Mouse (Mus musculus): Measurements from ENCODE around the gene Gm17428. TPM values are rescaled to one million over a fixed set of nuclear protein-coding genes. Genes with fewer than 3 reads are reported as not detected.

Gene Gm17428
- polyA plus RNA-seq, 3 experiments from 2014 or later: not detected

GRCm38 (mm10) chr14:55014991-55015766 is 38.4 kb downstream of the Gm17428 start, which contains the start of gene Ngdn:
Gene Ngdn, plus strand, starts transcription at chr14:55015454.
- peak; percentile 92 for ATAC-seq

- ATAC-seq: no peak
Observed at GRCm38 (mm10) chr14:55015767-55016111, 39.0 kb downstream of the Gm17428 start.

GRCm38 (mm10) chr14:55016876-55017275 is 40.1 kb downstream of the Gm17428 start:
- ATAC-seq: no peak

- ATAC-seq: no peak
Observed at GRCm38 (mm10) chr14:55020394-55020793, 43.7 kb downstream of the Gm17428 start.

- no peak for ATAC-seq
Observed at GRCm38 (mm10) chr14:55023011-55023410, 46.3 kb downstream of the Gm17428 start.

GRCm38 (mm10) chr14:55024236-55024635 is 47.5 kb downstream of the Gm17428 start:
- no peak for ATAC-seq

- no peak for ATAC-seq
Observed at GRCm38 (mm10) chr14:55025527-55025926, 48.8 kb downstream of the Gm17428 start.

Other genes starting within 250 kb of the Gm17428 start
- under 1 TPM in 2 of 3 experiments, not detected in 1; 0.20 to 0.29 TPM for gene Slc7a8, start 195.0 kb upstream of the Gm17428 start, polyA plus RNA-seq (2017; shearing (Covaris generic))
- not detected for gene Rnf212b, start 162.8 kb upstream of the Gm17428 start, polyA plus RNA-seq (2017; shearing (Covaris generic))
- 1 to 10 TPM; 2.1 to 8.4 (median 7.9) TPM for gene Homez, start 106.0 kb upstream of the Gm17428 start, polyA plus RNA-seq (2017; shearing (Covaris generic))
- gene Ppp1r3e, start 99.4 kb upstream of the Gm17428 start, polyA plus RNA-seq (2017; shearing (Covaris generic)): 1 to 10 TPM in 2 of 3 experiments, not detected in 1; 2.4 to 4.1 TPM
- 1 to 10 TPM; 1.3 to 2.1 (median 1.7) TPM for gene Bcl2l2, start 93.6 kb upstream of the Gm17428 start, polyA plus RNA-seq (2017; shearing (Covaris generic))
- gene Gm20521, start 93.5 kb upstream of the Gm17428 start, polyA plus RNA-seq (2017; shearing (Covaris generic)): 1 to 10 TPM in 1 of 3 experiments, not detected in 2; 1.6 TPM
- gene Pabpn1, start 84.4 kb upstream of the Gm17428 start, polyA plus RNA-seq (2017; shearing (Covaris generic)): 10 to 100 TPM; 18.6 to 36.8 (median 22.6) TPM
- gene Slc22a17, start 63.8 kb upstream of the Gm17428 start, polyA plus RNA-seq (2017; shearing (Covaris generic)): 1 to 10 TPM in 2 of 3 experiments, under 1 TPM in 1; 0.25 to 1.6 (median 1.4) TPM
- not detected for gene Efs, start 50.8 kb upstream of the Gm17428 start, polyA plus RNA-seq (2017; shearing (Covaris generic))
- not detected for gene Il25, start 44.2 kb upstream of the Gm17428 start, polyA plus RNA-seq (2017; shearing (Covaris generic))
- not detected for gene Cmtm5, start 40.7 kb upstream of the Gm17428 start, polyA plus RNA-seq (2017; shearing (Covaris generic))
- gene Myh6, start 10.0 kb upstream of the Gm17428 start, polyA plus RNA-seq (2017; shearing (Covaris generic)): not detected
- not detected for gene Myh7, start 17.7 kb downstream of the Gm17428 start, polyA plus RNA-seq (2017; shearing (Covaris generic))
- gene Ngdn, start 38.5 kb downstream of the Gm17428 start, polyA plus RNA-seq (2017; shearing (Covaris generic)): 100 to 1,000 TPM; 177 to 182 (median 181) TPM
- gene Zfhx2, start 115.4 kb downstream of the Gm17428 start, polyA plus RNA-seq (2017; shearing (Covaris generic)): 1 to 10 TPM; 4.1 to 4.9 (median 4.2) TPM
- gene Thtpa, start 117.9 kb downstream of the Gm17428 start, polyA plus RNA-seq (2017; shearing (Covaris generic)): 10 to 100 TPM in 1 of 3 experiments, 1 to 10 TPM in 2; 7.8 to 12.1 (median 9.3) TPM
- gene Ap1g2, start 129.7 kb downstream of the Gm17428 start, polyA plus RNA-seq (2017; shearing (Covaris generic)): 100 to 1,000 TPM; 103 to 111 (median 110) TPM
- gene Jph4, start 140.0 kb downstream of the Gm17428 start, polyA plus RNA-seq (2017; shearing (Covaris generic)): not detected
- not detected for gene Dhrs2, start 245.1 kb downstream of the Gm17428 start, polyA plus RNA-seq (2017; shearing (Covaris generic))

Data from inflammation-experienced regulatory T-cells, adult 6 months (primary cell).